Mouse (Mus musculus) small intestine, adult 2 months (tissue): ENCODE data around the gene Mrpl2.

Source experiments
- CTCF ChIP-seq: fragments of 200-500 bp; IDR thresholded peaks from 2 replicates; pipeline ENCODE4 v1.5.1; 2012; ENCODE audit warnings: low read depth, mild to moderate bottlenecking, control low read depth, inconsistent platforms, low read length, moderate library complexity, mixed read lengths; ENCODE audit not compliant: insufficient replicate concordance, insufficient read length; ENCODE audit errors: extremely low read depth
- POLR2A ChIP-seq: fragments of 200-500 bp; IDR thresholded peaks from 2 replicates; pipeline ENCODE4 v1.6.1; 2012; ENCODE audit warnings: low read depth, mild to moderate bottlenecking, control low read depth, inconsistent platforms, low read length, moderate library complexity

GRCm38 (mm10) chr17:46644152-46644805, 1.8 kb upstream of the Mrpl2 start:
- TF ChIP-seq POLR2A (no peak; the same call in 1 of the 2 replicates), CTCF (no peak)
